Mouse (Mus musculus) right cerebral cortex, postnatal 14 days (tissue): Measurements from ENCODE around the gene Zfp385b.

Experiments used
- DNase-seq: peaks from one replicate; pipeline ENCODE4 v3.0.0; 2022

Zfp385b gene

GRCm38 (mm10) chr2:77514476-77514875 is 305.0 kb downstream of the Zfp385b start:
- no peak for DNase-seq

GRCm38 (mm10) chr2:77508731-77509130 is 310.7 kb downstream of the Zfp385b start:
- DNase-seq: no peak

- no peak for DNase-seq
Observed at GRCm38 (mm10) chr2:77506308-77506707, 313.1 kb downstream of the Zfp385b start.

GRCm38 (mm10) chr2:77505614-77506013 is 313.8 kb downstream of the Zfp385b start:
- DNase-seq: no peak

- no peak for DNase-seq
Observed at GRCm38 (mm10) chr2:77503674-77504351, 315.6 kb downstream of the Zfp385b start.

GRCm38 (mm10) chr2:77503217-77503616 is 316.2 kb downstream of the Zfp385b start:
- DNase-seq: no peak

GRCm38 (mm10) chr2:77502458-77502857 is 317.0 kb downstream of the Zfp385b start:
- DNase-seq: no peak

- no peak for DNase-seq
Observed at GRCm38 (mm10) chr2:77500480-77500879, 319.0 kb downstream of the Zfp385b start.

- DNase-seq: no peak
Observed at GRCm38 (mm10) chr2:77498379-77498778, 321.1 kb downstream of the Zfp385b start.

GRCm38 (mm10) chr2:77497942-77498341 is 321.5 kb downstream of the Zfp385b start:
- DNase-seq: no peak

GRCm38 (mm10) chr2:77496071-77496470 is 323.4 kb downstream of the Zfp385b start:
- DNase-seq: no peak

GRCm38 (mm10) chr2:77495344-77495743 is 324.1 kb downstream of the Zfp385b start:
- no peak for DNase-seq

- no peak for DNase-seq
Observed at GRCm38 (mm10) chr2:77493695-77494094, 325.7 kb downstream of the Zfp385b start.

- DNase-seq: no peak
Observed at GRCm38 (mm10) chr2:77487151-77487550, 332.3 kb downstream of the Zfp385b start.

- no peak for DNase-seq
Observed at GRCm38 (mm10) chr2:77481274-77481673, 338.2 kb downstream of the Zfp385b start.

- DNase-seq: no peak
Observed at GRCm38 (mm10) chr2:77477536-77477935, 341.9 kb downstream of the Zfp385b start.

GRCm38 (mm10) chr2:77476444-77476843 is 343.0 kb downstream of the Zfp385b start:
- DNase-seq: no peak

- no peak for DNase-seq
Observed at GRCm38 (mm10) chr2:77472254-77472837, 347.1 kb downstream of the Zfp385b start.

- DNase-seq: no peak
Observed at GRCm38 (mm10) chr2:77470716-77471115, 348.7 kb downstream of the Zfp385b start.

GRCm38 (mm10) chr2:77461413-77461812 is 358.0 kb downstream of the Zfp385b start:
- DNase-seq: no peak

- no peak for DNase-seq
Observed at GRCm38 (mm10) chr2:77460011-77460410, 359.4 kb downstream of the Zfp385b start.

- DNase-seq: no peak
Observed at GRCm38 (mm10) chr2:77458431-77458830, 361.0 kb downstream of the Zfp385b start.

- DNase-seq: no peak
Observed at GRCm38 (mm10) chr2:77457120-77457519, 362.3 kb downstream of the Zfp385b start.

GRCm38 (mm10) chr2:77456602-77457001 is 362.8 kb downstream of the Zfp385b start:
- DNase-seq: peak; percentile 54
